ENCODE assay signal across 22 mouse cellular contexts in genomic region chr2:96685328-96685727, GRCm38 (mm10).
"Had no signal": no experiment of that assay in that cellular context is flagged by ENCODE, and none has a peak within 500 bp of the region (broad histone marks: within the 10 kb centered on the region; RNA-seq: fewer than 3 reads in every experiment).

No protein-coding gene starts in this region.

- ATAC-seq: hindbrain, embryonic 16.5 days; hindbrain, postnatal 0 days; inflammation-experienced regulatory T-cells, adult 6 months; intestine, embryonic 15.5 days; intestine, embryonic 16.5 days; intestine, postnatal 0 days had no signal

- DNase-seq: heart, postnatal 10 days; heart, postnatal 14 days; heart, postnatal 36 days; heart, postnatal 4 days; kidney, adult 11 months; kidney, adult 18-20 months; kidney, adult 2 months; kidney, adult 8-10 months; kidney, adult 9 months; kidney, postnatal 10 days; kidney, postnatal 14 days; kidney, postnatal 25 days; kidney, postnatal 36 days; kidney, postnatal 4 days; layer of hippocampus, adult 9-11 months; layer of hippocampus, postnatal 36 days had no signal
